Mouse (Mus musculus) ES-E14 (cell line): Measurements from ENCODE around the gene Syt7.

Experiments used
- CHD2 ChIP-seq: IDR thresholded peaks from 2 replicates; pipeline ENCODE4 v1.6.1; 2014; ENCODE audit warnings: mild to moderate bottlenecking, low read depth, low read length, inconsistent platforms
- HCFC1 ChIP-seq: IDR thresholded peaks from 2 replicates; pipeline ENCODE4 v1.6.1; 2012; ENCODE audit warnings: low read length, inconsistent platforms, borderline replicate concordance; ENCODE audit not compliant: insufficient read depth
- MAFK ChIP-seq: IDR thresholded peaks from 2 replicates; pipeline ENCODE4 v1.6.1; 2014; ENCODE audit warnings: mild to moderate bottlenecking, low read depth, low read length, inconsistent platforms; ENCODE audit not compliant: insufficient read depth
- ZC3H11A ChIP-seq: IDR thresholded peaks from 2 replicates; pipeline ENCODE4 v1.6.1; 2012; ENCODE audit warnings: low read depth, mild to moderate bottlenecking, inconsistent platforms, low read length, borderline replicate concordance

GRCm38 (mm10) chr19:10448275-10448674, 59.4 kb downstream of the Syt7 start:
- TF ChIP-seq MAFK (no peak), HCFC1 (no peak), ZC3H11A (no peak), CHD2 (no peak)
